Mouse (Mus musculus): ENCODE results near the gene Zfp512.

DNA sequence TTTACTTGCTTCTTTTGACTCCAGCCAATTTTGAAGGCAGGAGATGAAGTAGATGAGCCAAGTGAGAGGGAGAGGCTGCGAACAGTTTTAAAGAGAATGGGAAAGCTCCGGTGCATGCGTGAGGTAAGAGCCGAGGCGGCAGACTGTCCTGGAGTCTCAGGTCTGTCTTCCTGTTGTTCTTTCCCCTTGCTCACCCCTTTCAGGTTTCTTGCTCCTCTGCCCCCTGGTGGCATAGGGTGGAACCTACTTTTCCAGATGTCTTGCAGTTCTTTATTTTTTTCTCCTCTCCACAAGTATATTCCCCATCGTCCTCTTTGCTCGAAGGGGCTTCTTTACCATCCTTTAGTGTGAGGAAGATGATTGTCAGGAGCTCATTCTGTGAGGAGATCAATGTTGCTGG is 18.1 kb downstream of the Zfp512 start:
- TF ChIP-seq MYOG (IDR thresholded peaks at IDR 0.05; ENCODE audit: control insufficient read depth, extremely low read depth, insufficient read length) (no peak), CTCF (IDR thresholded peaks at IDR 0.05; ENCODE audit: control insufficient read depth, insufficient read depth, insufficient read length) (no peak), MAX (IDR thresholded peaks at IDR 0.05) (no peak), USF1 (IDR thresholded peaks at IDR 0.05; ENCODE audit: low read depth) (no peak), MYOD1 (IDR thresholded peaks at IDR 0.05; ENCODE audit: control insufficient read depth, insufficient read length, low read depth) (no peak)

Measured in C2C12 (cell line).